Mouse (Mus musculus) stomach, postnatal 0 days (tissue): ENCODE data around the gene Zfp62.

Source experiments
- CTCF ChIP-seq: IDR thresholded peaks from 2 replicates; pipeline ENCODE4 v1.5.1; 2016; ENCODE audit warnings: antibody characterized with exemption, low read depth, mild to moderate bottlenecking, moderate library complexity
- EP300 ChIP-seq: optimal IDR thresholded peaks from 2 replicates; pipeline ENCODE3; 2016; ENCODE audit warnings: antibody characterized with exemption

DNA sequence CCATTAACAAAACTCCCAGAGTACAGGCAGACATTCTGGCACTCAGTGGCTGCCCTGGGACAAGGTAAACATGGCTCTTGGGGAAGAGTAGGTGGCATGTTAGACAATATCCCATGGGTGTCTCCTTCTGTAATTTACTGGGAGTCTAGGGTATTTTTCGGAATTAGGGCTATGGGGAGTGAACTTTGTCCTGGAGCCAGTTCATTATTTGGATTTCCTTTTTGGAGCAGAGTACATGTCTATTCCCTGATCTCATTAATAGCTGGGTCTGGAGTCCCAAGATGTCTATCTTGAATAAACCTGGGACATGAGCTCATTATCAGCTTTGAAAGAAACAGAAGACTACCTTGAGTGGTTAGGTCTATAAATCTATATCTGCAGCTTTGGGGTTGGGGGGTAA is 49.0 kb upstream of the Zfp62 start, which contains the start of gene Olfr1394:
- no peak for TF ChIP-seq CTCF
- TF ChIP-seq EP300: no peak
